Mouse (Mus musculus): Measurements from ENCODE around the gene Pcsk2.

GRCm38 (mm10) chr2:143677869-143678268, 131.9 kb downstream of the Pcsk2 start:
- TF ChIP-seq POLR2A (IDR thresholded peaks at IDR 0.05; ENCODE audit: control insufficient read depth, extremely low read depth, insufficient read depth, low read length, poor library complexity) (no peak), CTCF (IDR thresholded peaks at IDR 0.05; ENCODE audit: borderline replicate concordance, control insufficient read depth, extremely low read depth, insufficient read depth, low read length, poor library complexity) (no peak)
